Mouse (Mus musculus) effector memory CD4-positive, alpha-beta T cell, adult 7 months (primary cell): ENCODE data around the gene Tab2. TPM values are rescaled to one million over a fixed set of nuclear protein-coding genes. Genes with fewer than 3 reads are reported as not detected.

Experiments used
- polyA plus RNA-seq: library from polyadenylated mRNA; unstranded; fragments of 100-300 nt; shearing (Covaris generic); gene quantifications from one replicate; pipeline ENCODE4 v1.2.1, GENCODE M21; 2017

The Tab2 gene
- polyA plus RNA-seq = 14.2 TPM

GRCm38 (mm10) chr10:7956228-7957001 lies at the start of gene Tab2:
TSS of gene Tab2 (minus strand) at chr10:7956230.

Other genes starting within 250 kb of the Tab2 start
- gene Katna1, start 230.2 kb downstream of the Tab2 start, polyA plus RNA-seq = 110 TPM
- 69.9 TPM for gene Ginm1, start 163.4 kb downstream of the Tab2 start, polyA plus RNA-seq
- 101 TPM for gene Ppil4, start 163.3 kb downstream of the Tab2 start, polyA plus RNA-seq
- 38.2 TPM for gene Zc3h12d, start 123.8 kb downstream of the Tab2 start, polyA plus RNA-seq